Mouse (Mus musculus) kidney, adult 9 months (tissue): ENCODE results near the gene Npr3.

ENCODE experiments used
- DNase-seq: peaks from one replicate; pipeline ENCODE4 v3.0.0; 2022

Npr3 gene

DNA sequence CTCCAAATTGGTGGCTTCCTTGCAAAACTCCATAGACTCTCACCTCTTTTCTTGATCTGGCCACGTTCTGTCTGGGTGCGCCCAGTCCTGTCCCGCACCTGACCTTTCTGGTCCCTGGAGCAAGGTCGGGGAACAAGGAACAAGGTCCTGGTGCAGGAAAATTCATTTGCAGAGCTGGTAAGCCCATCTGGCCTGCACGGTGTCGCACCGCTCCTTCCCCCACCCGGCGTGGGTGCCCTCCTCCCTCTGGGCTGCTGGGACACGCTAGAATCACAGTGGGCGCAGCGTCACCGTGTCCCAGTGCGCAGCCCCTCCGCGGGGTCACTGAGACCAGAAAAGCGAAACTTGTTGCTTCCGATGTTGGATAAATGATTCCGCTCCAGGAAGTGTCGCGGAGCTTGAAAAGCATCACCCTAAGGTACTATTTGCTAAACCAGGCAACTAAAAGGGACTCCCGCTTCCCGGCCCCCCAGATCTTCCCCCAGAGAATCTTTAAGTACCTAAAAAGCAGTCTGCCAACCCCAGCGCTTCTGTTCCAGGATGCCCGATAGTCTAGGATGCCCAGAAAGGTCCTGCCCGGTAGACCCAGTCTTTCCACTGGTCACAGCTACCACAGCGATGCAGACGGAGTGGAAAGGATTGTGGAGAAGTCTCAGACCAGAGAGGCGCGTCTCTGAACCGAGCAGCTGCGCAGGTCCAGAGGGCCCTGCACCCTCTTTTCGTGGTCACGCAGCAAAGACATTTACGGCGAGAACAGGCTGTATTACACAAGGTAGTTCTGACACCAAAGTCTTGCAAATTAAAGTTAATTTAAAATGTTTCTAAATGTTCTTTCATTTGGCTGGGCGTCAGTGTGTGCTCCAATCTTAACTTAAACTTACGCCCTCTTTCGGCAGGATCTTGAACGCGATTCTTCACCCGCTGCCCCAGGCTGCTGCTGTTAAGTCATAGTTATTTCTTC, at the start of gene Npr3:
TSS of gene Npr3 (minus strand) at position 717 of the 961 bp plus-strand sequence.
- DNase-seq: peak; percentile 66

DNA sequence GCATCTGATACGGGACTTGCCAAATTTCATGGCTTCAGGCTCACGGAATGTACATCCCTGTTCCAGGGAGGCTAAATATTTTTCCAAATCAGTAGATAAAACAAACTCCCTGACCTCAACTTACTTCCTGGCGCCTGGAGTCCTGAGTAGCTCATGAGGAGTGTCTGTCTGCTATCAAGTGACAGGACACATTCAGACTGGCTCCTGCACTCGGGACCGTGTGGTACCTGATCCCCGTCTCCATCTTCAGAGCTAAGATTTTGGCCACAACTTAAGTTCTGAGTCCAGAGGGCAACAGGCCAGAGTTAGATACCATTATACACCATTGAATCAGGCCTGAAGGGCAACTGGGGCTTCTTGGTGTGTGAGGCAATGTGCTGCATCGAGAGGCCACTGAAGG, 49.0 kb upstream of the Npr3 start:
- no peak for DNase-seq

DNA sequence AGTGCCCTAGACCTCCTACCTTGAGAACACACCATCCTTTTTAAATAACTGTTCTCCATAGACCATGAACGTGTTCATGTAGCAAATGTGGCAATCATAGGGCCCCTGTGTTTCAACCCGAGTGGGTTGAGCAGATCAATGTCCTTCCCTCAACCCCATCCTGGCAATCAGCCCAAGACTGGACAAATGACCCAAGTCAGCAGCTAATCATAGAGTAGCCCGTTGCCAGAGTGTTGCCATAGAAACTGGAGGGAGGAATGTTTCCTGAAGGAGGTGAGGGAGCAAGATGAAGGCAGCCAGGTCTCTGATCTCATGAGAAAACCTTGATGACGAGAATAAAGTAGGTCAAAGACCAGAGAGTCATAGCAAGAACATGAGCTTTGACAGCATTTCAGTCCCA, 47.1 kb upstream of the Npr3 start:
- no peak for DNase-seq

DNA sequence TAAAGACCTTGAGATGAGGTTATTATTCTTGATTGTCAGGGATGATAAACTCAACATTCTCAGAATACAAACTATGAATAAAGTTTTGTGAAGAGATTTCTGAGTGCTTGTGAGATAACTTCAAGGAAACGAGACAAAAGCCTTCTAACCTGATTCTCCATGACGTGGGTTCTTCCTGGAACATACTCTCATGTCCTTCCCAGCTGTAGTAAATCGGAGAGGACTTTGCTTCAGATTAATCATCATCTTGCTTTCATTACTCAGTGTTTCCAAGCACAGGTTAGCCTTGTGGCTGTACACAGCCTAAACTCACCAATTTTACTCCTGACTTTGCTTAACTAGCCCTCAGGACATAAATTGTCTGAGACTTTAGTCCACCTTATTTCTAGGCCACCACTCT, 45.1 kb upstream of the Npr3 start:
- DNase-seq: no peak

DNA sequence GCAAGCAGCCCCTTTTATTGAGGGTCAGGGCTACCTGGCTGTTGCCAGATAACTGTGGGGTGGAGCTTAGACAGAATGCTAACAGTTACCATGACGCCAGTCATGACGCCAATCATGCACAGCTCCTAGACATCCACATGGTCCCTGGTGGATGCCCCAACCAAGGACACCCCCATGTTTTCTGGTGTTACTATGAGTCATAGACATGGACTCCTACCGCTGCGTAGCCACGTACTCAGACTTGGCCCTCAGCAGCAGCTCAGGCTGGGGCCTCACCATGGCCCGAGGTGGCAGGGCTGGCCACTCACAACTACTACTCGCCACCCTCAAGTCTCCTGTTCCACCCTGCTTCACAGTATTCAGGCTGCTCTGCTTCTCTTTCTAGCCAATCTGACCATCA, 44.1 kb upstream of the Npr3 start:
- no peak for DNase-seq

DNA sequence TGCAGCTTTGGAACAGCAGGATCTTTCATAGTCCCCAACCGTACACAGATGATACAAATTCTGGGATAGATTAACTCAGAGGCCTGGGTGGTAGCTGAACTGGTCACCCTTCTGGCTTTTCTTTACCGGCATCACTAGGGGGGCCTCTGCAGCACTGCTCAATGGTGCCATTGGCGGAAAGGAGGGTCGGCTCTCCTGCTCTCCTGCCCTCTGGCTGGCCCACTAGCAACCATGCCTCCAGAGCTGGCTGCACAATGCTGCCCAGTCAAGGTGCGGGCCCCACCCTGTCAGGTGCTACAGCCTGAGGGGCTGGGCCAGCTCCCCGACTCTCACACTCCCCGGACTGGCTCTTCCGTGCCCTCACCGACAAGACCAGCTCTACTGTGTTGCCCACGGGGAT, 43.1 kb upstream of the Npr3 start:
- no peak for DNase-seq

DNA sequence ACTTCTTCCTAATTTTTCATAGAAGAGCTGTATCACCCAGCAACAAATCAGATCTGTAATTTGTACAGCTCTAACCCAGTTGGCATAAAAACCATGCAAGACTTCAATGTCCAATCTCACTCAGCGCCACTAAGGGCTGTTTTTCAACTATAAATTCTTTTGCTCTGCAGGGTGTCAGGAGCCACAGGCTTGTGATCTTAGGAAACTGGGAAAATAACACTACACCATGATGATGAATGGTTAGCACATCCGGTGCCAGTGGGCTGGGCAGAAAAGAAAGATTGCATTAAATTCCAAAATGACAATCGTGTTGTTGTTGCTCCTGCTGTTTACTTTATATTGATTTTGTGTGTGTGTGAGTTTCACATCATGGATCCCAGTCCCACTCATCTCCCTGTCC, 42.4 kb upstream of the Npr3 start:
- no peak for DNase-seq

DNA sequence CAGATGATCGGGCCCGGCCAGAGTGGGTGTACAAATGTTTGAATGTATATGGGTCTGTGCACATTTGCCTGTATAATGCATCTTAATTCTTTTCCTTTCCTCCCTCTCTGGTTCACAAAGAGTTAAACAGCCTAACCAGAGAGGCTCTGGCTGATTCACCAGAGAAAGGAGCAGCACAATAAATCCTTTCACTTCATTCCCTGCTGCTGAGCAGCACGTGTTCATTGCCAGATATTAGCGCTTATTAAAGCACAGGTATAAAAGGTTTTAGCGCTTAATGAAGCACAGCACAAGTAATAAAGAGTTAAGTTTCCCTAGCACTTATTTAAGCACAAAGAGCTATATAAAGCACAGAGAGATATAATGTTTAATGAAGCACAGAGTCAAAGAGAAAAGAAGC, 33.8 kb upstream of the Npr3 start:
- no peak for DNase-seq

DNA sequence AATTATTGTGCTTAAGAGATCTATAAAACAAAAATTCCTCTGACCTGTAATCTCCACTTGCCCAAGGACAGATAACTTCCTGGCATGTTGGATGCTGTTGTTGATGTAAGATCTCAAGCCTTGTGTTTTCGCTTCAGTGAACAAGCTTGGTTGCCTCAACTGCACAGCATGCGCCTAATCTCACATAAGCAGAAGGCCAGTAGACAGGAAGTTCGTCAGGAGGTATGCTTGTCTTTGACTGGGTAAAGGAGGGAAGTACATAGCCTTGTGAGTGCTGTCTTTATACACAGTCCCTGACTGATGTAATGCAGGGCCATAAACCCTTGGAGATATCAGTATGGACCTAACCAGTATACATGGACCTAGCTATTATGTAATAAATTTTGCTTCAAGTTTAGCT, 20.7 kb upstream of the Npr3 start:
- no peak for DNase-seq

DNA sequence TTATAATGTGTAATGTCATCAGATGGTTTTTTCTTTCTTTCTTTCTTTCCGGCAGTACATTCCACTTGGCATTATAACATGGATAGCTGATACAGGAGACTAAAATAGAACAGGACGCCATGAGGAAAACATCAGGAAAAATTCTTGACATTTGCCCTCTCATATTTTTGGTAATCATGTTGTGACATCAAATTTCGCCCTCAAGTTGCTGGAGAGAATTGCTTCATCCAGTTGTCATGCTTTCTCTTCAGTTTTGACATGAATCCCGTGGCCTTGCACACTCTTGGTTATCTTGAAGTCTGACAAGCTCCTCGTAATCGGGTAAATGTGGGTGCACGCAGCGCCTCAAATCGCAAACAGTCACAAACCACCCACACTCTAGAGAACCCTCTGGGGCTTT, 7.0 kb upstream of the Npr3 start:
- no peak for DNase-seq

DNA sequence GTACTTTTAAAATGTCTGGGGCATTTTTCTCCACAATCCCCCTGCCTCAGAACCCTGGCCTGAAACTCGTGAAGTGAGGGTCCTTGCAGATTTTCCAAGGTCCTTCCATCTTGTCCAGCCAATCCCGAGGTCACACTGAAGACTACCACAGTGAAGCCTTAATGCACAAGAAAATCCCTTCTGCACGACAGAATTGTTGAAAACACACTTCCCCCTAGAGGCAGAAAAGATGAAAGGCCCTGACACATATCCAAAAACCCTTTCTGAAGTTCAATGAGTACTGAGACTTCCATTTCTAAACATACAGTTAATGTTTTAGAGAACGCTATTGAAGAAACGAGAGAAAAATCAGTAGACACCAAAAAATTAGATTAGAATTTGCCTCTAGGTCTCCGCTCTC, 2.8 kb upstream of the Npr3 start:
- DNase-seq: peak; percentile 34

DNA sequence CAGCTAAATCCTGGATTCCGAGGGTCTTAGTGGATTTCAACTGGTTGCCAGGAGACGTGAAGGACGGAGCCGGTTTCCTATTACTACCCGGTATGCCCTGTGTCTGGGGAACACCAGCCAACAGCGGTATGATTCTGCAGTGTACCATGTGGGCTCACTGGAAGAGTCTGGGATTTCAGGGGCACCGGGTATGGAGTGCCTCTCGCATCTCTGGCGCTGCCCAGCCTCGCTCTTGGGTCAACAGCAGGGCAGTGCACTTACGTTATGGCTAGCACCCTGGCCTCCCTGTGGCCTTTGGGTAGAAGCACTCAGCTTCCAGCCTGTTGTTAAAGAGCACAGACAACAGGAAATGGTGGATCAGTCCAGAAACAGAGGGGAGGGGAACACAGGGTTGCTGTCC, 1.1 kb upstream of the Npr3 start:
- peak; percentile 17 for DNase-seq

DNA sequence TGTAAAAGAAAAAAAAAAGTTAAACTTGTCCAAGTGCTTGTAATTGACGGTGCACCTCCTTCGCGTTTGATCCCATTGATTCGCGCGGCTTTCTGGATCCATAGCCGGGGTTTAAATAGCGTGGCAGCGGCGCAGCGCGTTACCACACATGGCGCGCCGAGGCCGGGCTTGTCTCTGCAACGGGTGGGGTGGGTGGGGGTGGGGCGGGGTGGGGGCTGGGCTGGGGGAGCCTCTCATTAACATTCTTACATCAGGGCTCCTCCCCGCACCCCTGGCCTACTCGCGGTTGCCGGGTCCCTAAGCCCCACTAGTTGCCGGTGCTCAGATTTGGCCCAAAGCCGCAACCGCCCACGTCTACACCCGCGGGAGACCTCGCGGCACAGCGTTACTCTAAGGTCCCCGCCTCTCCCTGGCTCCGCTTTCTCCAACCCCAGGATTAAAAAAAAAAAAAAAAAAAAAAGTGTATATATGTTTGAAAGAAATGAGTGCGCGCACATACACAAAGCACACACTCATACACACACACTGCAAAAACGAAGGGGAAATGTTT, 991 bp downstream of the Npr3 start:
- DNase-seq: peak; percentile 22

DNA sequence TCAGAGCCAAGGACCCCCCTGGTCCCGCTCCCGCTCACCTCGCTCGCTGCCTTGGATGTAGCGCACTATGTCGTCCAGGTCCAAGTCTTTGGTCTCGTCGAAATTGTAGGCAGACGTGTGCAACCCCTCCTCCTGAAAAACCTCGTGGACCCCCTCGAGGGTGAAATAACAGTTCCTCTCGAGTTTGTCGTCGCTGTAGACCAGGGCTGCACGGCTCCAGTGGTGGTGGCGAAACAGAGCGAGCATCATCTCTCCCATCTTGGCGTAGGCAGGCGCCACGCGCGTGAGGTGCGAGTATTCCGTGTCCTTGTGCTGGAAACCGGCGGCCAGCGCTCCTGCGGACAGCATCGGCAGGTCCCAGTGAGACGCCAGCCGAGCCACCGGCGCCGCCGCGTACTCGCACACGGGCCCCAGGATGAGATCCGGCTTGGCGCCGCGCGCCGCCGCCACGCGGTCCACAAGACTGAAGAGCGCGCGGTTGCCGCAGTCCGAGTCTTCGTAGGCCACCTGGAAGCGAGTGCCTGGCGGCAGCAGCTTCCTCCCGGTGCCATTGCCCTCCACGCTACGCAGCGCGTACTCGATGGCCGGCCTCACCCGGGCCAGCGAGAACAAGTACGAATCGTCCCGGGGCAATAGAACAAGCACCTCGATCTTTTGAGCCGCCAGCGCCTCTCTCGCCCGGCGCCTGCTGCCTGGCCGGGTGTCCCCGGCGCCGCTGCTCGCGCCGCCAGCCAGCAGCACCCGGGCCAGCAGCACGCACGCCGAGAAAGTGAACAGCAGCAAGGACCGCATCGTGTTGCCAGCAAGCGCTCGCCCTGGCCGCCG, 2.0 kb downstream of the Npr3 start:
- DNase-seq: peak; percentile 17

DNA sequence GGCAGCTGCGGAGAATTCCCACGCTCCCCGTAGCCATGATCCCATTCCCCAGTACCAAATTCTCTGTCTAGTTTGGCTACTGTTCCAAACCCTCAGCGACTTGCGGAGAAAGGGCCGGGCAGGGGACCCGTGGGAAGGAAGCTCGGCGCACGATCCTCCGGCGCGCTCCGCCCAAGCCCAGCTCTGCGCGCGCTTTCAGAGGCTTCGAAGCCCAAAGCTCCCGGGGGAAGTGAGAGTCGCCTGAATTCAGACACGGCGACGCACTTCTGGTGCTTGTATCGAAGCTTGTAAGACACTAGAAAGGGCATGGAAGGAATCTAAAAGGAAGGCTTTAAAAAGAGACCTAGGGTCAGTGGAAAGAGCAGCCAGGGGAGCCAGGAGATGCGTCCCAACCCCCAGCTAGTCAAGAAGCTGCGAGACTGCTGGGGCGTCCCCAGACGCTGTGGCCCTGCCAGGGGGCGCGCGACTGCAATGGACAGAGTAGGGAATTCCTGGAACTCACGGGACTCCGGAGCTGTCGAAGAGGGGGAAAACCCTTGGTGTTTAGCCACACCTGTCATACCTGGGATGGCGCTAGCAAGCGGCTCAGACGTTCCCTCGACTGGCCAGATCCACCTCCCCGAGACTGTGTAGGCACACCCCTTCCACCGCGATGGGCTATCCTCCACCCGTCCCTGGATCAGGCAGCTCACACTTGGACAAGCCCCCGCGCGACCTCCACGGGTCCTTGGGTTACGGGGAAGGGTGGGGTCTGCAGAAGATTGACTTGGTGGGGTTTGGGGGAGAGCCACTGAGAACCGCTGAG, 2.8 kb downstream of the Npr3 start:
- peak; percentile 28 for DNase-seq

DNA sequence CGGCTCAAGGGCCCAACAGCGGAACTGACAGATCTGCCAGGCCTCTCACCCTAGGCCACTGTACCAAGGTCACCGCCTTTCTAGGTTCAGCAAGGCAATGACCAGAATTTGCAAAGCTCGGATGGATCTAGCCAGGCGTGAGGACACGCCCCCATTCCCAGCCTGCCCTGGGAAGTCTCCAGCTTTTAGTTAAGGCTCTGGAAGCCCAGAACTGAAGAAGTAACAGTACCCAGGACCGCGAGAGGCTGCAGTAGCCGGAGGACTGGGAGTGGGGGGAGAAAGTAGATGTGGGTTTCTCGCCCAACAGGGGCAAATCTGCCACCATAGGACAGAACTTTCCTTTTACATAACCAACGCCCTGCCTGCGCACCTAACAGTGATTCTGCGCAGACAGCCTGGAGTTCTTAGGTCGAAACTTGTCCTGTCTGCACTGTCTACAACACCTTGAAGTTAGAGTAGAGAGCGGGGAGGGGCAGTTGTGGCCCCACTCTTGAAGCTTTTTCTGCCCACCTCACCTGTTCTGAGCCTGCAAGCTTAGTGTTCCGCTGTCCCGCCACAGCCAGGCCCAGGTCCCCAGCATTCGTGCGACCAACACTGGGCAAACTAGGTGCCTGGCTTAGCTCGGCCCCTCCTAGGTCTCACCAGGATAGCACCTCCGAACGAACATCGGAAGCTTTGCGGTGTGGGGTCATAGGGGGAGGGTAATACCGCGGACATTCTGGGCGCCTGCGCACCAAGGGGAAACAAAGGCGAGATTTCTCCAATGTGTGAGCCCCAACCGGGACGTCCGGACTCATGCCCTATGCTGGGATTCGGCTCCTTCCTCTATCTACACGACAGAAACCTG, 3.7 kb downstream of the Npr3 start:
- DNase-seq: peak; percentile 62

DNA sequence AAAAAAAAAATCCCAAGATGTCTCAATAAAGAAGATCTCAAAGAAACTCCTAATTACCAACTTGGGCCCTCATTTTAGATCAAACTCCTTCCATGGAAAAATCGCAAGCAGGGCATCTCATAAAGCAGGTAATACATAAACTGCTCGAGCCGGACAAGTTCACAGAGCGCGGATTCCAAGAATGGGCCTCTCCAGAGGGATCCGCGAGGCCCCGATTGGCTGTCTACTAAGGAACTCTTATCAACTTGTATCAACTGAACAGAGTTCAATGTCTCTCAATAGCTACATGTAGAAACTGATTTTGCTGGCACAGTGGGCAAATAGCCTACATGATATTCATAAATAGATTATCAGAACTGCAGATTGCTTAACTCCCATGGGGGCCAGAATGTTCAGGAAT, 9.5 kb downstream of the Npr3 start:
- DNase-seq: no peak

DNA sequence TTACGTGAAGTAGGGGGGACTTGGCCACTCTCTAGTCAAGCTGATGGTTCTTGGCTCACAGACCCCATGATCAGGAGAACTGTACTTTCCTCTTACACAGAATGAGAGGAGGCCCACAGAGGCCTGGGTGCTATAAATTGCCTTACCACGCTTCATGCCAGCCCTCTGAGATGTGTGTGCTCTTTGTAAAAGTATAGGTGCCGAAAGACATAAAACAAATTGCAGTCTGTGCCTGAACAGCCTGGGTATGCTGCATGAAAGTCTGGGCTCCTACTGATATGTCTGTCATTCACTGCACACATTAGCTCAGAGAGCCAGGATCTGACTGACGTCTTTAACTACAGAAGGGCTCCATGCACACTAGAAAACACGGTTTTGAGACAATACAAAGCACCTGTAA, 9.9 kb downstream of the Npr3 start:
- DNase-seq: no peak

DNA sequence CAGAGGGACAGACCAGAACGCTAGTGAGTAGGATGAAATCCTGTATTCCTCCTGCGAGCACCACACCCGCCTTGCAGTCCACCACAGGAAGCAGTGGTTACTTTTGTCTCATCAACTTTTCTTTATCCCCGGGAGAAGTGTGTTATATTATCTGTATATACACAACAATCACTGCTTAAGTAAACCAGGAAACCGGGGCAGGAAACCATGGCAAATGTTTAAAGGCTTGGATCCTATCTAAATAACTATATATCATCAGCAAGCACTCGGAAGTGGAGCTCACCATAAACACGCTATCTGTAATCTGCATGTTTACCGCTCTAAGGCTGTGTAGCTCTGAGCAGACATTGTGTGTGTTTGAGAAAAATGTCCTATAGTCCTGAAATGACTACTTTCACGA, 13.1 kb downstream of the Npr3 start:
- DNase-seq: no peak

DNA sequence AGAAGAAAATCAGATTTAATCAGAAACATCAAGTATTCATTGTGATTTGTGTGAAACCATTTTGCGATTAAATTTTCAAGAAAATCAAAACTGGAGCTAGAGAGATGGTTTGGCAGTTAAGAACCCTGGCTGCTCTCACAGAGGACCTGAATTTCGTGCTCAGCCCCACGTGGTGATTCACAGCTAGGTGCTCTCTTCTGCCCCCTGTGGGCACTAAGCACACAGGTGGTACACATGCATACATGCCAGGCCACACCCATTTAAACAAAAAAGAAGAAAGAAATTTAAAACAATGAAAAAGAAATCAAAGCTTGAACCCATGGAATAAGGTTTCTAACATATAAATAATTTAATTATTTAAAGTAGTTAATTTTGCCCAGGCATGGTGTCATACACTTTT, 15.7 kb downstream of the Npr3 start:
- DNase-seq: no peak

DNA sequence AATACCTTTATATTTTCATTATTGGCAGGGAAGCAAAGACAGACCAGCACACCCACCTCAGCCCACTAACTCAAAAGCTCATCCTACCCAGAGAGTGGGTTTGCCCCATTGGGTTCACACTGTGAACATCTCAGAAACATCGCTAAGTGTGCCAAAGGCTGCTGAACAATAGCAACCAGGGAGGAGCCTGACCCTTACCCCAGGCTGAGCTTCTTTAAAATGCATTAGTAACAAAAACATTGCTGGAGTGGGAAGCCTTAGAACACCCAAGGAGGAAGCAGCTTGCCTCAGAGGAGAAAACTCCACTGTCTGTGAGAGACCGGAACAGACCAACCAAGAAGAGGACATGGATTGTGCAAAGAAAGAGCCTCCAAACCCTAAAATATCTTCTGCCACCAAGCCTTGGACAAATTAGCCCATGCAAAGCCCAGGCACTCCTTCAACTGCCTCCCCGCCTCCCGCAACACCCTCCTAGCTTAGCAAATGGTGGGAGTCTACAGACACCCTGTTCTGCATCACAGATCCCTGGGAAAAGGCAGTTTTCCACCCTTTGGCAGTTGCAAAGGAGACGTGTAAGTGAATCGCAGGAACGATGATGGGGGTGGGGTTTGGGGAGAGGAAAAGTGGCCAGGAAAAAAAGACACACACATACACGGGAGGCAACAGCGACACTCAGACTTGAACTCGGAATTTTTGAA, 24.4 kb downstream of the Npr3 start:
- DNase-seq: no peak
